Mouse (Mus musculus) layer of hippocampus, adult 11-12 months (tissue): ENCODE results near the gene 4930579F01Rik.

Experiments
- DNase-seq: peaks from one replicate; pipeline ENCODE4 v3.0.0; 2022; ENCODE audit warnings: low spot score

4930579F01Rik gene

DNA sequence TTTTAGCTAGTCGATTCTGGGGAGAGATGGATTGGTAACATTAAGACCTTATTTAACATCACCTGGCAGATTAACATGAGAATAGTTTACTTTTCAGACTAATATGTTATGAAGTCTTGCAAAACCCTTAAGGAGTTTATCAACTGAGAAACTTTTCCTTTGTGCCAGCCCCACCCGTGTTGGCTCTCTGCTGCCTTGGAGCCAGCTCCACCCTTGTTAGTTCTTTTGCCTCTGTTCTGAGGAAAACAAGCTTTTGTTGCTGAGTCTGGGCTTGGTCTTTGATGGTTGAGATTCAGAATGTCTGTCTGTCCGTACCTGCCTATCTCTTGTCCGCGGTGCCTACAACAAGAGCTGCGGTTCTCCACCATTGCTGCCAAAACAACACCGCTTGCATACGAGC lies 22.5 kb upstream of the 4930579F01Rik start:
- DNase-seq = no peak

DNA sequence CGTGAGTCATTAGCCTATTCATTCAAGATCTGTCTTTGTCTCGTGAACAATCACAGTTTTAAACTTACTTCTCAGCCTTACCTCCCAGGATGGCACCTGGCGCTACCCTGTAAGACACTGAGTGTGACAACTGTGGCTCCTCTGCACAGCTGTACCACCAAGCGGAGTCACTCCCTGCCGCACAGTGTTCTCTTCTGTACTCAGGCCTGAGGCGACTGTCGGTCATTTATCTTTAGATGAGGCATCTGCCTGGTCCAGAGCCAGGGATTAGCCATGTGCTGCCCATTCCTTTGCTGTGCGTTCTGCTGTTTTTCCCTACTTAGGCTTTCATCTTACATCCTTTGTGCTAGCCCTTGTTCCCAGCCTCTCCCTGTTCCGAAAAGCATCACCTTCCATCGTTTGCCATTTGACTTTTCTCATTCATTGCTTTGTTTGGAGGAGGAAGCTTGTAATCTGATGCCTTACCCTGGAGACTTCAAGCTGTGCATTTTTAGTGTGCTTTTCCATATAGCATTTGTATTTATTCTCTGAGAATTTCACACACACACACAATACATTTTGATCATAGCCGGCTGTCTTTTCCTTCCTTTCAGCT lies 21.9 kb upstream of the 4930579F01Rik start:
- no peak for DNase-seq

DNA sequence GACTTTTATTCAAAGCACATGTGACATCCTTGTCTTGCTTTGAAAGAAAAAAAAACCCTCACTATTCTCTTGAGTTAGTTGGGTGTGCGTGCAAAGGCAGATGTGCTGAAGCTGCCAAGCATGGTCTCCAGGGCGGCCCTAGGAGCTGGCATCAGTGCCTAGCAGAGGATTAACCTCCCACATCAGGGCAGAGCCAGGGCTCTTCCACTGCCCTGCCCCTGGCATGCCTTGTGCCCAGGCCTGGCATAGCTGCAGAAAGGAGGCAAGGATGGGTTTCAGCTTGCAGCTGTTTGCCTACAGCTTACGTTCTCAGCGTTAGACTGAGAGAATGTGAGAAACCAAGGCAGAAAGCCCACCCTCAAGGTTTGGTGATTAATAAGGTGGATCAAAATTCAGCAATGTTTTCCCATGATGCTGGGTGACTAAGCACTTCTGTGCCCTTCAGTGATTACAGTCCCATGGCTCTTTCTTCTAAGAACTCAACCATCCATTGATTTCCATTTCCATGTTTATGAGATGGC lies 18.9 kb upstream of the 4930579F01Rik start:
- DNase-seq = no peak

DNA sequence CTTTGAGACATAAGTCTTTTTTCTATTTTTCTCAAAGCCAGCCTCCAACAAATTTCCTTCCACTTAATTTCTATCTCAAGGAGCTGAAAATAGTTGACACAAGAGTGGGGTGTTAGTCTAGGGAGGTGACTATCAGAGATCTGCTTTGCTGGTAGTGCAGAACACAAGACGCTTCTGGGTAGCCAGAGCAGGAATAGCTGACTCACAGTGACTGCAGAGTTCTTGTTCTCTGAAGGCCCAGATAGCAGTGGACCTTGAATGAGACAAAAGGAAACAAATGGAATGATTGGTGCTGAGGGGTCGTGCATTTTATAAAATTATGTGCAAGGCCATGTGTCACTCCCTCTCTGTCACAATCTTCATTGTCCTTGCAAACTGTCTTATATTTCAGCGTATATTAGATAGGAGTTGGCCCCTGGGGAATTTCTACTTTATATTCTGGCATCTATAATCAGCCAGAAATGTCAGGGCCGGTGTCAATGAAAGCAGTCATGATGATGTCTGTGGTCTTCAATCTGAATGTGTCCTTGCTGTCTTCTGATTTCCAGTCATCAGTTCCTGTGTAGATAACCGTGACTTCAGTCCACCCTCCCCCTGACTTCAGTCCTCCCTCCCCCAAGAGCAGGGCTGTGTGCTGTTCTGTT lies 16.9 kb upstream of the 4930579F01Rik start:
- no peak for DNase-seq

DNA sequence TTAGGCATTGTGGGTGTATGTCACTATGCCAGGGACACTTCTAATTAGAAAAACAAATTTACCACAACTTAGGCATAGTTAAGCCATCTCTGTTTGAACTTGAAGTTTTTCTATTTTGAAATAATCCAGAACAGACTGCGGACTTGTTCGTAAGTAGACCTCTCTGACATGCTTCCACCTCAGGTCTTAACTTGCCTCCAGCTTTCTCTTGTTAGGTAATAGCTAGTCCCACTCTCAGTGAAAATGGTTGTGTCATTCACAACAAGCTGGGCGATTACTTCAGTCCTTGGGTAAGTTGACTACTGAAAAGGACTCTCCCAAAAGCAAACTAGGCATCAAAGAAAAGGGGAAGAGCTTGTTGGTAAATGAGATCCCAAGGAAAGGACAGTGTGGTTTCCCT lies 15.2 kb upstream of the 4930579F01Rik start:
- no peak for DNase-seq

DNA sequence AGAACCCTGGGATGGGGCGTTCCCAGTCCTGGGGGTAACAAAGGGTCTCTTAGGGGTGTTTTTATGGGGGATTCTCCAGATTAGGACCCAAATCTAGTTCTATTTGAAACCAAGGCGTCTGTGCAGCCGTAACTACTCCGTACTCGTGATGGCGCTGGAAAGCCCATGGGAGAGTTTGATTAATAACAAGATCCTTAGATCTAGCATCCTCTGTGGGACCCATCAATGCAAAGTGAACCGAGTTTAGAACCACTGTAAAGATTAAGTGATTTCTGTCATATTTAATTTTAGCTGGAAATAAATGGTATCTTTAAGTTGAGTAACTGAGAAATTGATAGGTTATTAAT lies 5.1 kb upstream of the 4930579F01Rik start:
- DNase-seq = no peak

DNA sequence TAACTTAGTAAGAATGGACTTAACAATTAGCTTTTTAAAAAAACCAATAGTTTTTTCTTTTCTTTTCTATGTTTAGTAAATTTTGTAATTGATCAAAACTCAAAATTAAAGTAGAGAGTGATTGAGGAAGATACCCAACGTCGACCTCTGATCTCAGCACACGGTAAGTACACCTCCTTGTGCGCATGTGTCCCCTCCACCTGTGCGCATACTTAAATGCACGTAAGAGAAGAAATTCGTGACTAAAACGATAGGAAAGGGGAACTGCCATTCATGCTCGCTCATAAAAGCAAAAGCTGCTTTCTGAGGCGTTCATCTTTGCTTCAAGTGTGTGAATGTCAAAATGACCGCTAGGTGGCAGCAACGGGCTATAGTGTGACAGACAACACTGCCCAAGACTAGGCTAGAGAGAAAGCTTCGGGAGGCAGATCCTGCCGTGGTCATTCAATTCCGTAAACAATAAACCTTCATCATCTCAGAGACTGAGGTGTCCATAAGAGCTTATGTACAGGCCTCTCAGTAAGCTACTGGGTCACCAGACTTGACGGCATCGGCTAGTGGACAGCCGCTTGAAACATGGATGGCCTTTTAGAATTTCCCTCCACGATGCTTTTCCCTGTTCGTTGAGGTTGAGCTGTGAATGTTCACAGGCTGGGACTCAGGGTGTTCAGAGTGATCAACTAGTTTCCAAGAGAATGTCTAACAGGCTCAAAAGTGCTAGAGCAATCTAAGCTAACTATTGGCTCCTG lies 4.5 kb upstream of the 4930579F01Rik start:
- DNase-seq = peak; percentile 91

DNA sequence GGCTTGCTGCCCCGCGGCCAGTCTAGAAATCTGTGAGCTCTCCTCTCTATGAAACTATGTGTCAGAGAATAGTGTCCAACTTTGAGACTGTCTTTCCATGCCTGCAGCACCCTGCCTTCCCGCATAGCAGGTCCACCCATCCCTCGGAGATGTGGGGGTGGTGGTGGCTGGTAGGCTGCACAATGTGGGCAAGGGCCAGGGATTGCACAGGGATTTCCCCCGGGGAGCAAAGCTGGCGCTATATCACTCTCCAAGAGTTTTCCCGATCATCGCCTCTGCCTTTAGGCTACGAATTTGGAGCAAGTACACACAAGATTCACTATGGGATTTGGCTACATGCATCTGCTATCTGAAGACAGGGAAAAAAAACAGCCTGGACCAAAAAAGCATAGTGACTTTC lies 3.9 kb upstream of the 4930579F01Rik start:
- DNase-seq = no peak

DNA sequence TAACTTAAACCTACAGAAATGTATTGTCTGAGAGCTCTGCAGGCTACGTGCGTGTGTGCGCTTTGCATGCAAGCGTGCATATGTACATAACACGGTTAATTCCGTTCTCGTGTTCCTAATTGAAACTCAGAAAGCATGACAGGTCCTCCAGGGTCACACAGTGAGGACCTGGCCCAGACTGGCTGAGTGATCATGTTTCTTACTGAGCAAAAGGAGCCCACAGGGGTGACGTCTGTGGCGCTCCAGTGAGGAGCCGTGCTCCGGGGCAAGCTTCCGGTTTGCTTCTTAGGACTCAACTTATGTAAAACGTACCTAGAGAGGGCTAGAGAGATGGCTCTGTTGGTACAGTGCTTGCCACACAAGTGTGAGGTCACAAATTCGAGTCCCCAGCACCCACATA lies 3.5 kb upstream of the 4930579F01Rik start:
- no peak for DNase-seq

DNA sequence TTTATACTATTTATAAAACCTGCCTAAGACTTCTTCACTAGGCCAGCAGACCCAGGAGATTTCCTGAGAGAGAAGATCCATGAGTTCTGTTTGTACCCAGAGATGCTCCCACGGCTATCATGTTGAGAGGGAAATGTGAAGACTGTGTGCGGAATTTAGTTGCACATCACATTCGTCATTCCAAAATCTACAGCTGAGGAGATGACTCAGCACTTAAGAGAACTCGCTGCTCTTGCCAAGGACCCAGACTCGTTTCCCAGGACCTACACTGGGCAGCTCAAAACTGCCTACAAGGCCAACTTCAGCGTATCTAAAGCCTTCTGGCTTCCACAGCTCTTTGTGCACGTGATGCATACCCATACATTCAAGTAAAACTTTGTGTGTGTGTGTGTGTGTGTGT lies 1.4 kb downstream of the 4930579F01Rik start:
- no peak for DNase-seq

DNA sequence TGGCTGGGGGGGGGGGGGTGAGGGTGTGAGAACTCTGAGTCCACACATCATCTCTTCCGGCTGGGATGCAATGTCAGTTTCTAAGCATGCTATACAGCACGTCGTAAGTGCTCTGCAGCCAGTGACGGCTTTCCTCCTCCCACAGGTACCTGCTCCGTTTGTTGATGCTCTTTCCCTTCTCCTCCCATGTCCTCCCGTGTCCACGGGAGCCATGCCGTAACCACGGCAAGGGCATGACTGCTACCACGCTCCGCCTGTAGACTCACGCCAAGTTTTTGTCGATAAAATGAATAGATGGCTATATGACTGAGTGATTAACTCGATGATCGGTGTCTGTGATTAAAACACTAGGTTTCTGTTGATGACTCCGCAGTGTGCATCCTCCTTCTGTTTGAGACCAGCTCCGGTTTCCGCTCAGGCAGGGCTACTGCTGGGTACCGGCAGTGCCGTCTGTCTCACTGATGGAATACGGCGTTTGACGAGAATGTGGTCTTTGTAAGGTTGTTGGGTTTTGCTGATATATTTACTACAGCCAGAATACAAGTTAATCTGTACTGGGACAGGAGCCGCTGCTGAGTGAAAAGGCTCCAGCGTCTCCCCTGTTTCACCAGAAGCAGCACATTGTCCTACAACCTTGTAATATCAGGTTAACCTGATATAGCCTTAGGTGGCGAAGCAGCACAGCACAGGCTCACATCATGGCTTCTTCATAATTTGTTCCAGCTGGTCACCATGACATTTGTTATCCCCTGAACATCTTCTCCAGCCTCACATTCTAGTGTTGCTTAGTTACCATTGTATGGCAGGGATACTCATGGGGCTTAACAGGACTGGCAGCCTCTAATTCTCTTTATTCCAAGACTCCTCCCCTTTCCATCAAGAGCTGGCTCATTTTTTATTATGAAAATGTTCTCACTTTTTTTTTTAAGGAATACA lies 7.4 kb downstream of the 4930579F01Rik start:
- no peak for DNase-seq

DNA sequence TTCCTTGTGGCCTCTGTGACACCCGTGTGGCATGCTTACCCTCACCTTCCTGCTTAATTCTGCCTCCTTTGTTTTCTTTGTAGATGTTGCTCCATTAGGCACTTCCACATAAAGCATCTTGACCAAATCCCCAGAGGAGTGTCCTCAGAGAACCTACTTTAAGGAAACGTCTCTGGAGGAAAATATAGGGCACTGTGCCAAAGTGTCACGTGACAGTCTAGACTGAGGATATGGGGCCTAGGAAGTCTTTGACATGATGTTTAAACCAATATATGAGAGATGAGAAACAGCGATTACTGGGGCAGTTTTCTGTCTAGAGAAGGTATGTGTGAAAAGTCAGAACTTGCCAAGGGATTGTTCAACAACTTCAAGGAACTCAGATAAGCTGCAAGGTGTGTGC lies 8.3 kb downstream of the 4930579F01Rik start:
- no peak for DNase-seq

DNA sequence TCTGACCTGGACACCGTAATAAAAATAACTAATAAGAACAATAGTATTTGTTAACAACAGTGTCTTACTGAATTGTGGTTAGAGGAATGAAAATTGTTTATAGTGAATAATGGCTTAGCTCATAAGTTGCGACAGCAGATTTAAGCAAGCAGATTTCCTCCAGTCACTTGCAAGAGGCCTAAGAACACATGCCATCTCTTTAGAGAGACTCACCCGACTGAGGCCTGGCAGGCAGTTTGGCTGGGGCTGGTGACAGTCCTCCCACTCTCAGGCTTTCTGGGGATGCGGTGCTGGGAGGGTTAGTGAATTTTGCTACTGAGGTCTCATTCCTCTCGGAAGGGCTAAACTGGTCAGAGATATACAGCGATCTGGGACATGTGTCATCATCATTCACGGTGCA lies 10.3 kb downstream of the 4930579F01Rik start:
- no peak for DNase-seq

DNA sequence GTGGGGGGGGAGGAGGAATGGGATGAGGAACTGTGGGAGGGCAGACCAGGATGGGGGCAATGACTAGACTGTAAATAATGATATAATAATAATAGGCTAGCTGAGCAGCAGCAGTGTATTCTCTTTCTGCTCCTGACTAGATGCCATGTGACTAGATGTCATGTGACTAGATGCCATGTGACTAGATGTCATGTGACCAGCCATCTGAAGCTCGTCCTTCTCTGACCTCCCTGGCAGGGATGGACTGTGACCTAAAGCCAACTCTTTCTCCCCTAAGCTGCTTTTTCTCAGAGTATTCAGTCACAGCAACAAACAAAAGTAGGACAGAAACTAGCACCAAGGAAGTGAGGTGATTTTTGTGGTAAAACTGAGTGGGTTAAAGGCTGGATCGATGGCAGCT lies 11.6 kb downstream of the 4930579F01Rik start:
- no peak for DNase-seq

DNA sequence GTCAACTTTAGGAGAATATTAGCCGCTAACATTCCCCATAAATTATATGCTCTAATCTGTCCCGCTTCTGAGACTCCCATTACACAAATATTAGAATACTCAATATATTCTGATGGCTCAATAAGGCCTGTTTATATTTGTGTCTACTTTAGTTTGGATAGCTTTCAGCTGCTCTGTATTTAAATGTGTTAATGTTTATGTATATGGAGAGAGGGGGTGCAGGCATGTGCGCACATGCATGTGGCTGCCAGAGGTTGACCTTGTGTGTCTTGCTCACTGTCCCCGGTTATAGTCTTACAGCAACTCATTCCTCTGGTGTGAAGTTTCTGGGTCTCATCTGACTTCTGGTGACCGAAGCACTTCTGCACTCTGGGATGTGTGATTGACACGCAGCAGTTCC lies 18.1 kb downstream of the 4930579F01Rik start:
- no peak for DNase-seq

DNA sequence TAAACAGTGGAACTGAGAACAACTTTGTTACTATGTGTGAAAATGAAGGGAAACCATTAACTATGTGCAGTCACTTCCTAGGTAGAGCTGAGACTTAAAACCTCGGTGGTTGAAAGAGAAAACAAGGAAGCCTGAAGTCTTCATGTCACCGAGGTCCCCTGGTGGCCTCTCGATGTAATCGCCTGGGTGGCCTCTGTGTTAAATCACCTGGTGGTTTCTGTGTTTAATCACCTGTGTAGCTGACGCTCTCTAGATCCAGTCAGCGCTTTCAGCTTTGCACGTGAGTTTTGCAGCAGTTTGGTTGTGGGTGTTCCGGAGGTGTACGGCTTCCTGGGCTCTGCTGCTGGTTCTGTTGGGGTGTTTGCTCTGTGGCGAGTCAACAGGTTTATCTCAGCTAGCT lies 20.3 kb downstream of the 4930579F01Rik start:
- DNase-seq = no peak

DNA sequence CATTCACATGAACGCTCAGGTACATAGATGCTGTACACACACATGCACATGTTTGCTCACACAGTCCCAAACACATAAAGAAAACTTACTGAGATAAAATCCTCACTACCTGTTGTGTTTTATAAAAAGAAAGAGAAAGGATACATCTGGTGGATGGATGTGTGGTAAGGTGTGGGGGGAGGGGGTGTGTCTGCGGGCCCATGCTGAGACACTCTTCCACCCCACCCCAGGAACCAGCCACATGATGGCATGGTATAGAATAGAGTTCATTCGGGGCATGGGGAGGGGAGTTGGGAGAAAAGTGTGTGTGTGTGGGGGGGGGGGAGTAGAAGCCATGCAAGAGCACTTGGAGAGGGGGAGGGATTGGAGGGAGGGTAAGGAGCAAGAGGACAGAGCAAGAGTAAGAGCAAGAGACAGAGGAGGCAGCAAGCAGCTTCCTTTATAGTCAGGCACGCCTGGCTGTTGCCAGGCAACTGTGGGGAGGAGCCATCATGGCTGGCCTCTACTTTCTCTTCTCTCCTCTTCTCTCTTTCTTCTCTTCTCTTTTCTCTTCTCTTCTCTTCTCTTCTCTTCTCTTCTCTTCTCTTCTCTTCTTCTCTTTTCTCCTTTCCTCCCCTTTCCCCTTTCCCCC lies 31.0 kb downstream of the 4930579F01Rik start:
- no peak for DNase-seq

DNA sequence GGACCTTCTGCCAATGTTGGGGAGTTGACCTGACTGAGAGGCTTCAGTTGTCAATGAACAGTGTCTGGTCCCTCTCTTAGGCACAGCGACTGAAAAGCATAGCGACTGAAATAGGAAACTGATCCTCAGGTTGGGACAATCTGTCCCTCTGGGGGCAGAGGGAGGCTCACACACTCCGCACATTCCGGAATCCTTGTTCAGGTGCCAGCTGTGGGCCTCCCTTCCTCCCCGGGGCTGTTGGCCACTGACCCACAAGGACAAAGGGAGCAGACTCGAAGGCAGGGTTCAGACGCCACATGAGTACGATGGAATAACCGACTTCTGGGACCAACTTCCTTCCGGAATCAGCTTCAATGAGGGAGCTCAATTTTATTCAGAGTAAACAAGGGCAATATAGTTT lies 32.0 kb downstream of the 4930579F01Rik start:
- no peak for DNase-seq

DNA sequence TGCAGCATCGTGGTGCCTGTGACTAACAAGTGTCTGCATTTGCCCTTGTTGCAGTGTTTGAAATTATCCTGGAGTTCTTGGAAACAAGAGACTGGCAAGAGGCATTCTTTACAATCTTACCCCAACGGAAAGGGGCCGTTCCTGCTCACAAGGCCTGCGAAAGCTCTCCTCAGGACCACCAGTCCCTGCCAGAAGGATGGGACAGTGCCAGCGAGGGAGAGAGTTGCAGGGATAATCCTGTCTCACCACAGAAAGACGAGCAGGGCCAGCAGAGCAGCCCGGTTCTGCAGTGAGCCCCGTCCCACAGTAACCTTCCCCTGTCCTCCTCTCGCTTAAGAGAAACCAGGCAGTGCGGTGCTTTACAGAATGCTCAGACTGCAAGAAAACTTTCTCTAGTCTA lies 37.0 kb downstream of the 4930579F01Rik start:
- no peak for DNase-seq

DNA sequence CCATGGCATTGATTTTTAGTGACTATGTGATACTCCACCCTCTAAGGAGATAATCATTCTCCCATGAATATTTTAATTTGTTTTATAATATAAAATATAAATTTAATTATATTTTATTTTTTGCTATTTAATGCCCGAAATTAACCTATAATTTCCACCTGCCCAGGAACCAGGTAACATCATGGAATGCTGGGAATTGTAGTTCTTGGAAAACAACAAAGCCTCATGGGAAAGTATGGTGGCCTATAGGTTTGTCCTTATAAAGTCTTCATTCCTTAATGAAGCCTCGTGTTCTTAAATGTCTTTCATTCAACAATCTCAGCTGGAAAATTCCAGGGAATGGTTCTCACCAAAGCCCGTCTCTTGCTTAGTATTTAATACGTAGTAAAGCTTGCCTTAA lies 38.6 kb downstream of the 4930579F01Rik start:
- no peak for DNase-seq

DNA sequence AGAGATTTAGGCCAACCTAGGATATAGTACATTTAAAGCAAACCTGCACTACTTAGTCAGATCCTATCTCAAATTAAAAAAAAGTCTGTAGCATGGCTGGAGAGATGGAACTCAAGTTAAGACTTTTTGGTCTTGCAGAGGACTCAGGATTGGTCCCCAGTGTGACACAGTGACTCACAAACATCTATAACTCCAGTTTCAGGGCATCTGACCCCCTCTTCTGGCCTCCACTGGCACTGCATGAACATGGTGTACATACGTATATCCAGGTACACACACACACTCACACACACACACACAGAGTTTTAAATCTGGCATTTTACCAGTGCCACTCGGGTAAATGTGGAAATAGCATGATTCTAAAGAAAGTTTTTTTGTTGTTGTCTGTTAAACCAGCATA lies 44.8 kb downstream of the 4930579F01Rik start:
- DNase-seq = no peak

DNA sequence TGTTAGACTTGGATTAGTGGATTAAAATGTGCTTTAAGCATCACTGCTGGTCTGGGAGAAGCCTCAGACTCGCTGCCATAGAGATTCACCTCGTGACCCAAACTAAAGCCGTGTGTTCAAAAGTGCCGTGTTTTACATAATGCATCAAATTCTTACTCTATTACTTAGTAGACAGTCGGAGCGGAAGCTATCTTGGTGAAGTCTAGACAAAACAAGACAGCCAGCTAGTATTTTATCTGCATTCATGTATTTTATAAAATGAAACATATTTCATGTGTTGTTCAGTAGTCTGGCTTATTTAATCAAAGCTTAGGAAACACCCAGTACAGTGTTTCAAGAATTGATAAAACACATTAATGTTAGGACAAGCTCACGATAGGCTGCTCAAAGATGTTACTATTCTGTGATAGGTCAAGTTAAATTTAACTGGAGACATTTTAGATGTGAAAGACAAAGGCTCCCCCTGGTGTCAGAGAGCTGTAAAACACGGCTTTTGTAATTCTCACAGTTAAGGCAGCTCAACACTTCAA lies 48.9 kb downstream of the 4930579F01Rik start, which contains the start of gene Mttp:
Mttp (minus strand) TSS at position 327 of the 530 bp plus-strand sequence.
- DNase-seq = peak; percentile 88
